Mouse (Mus musculus): ENCODE results near the gene Dmd.

- TF ChIP-seq POLR2A (IDR thresholded peaks at IDR 0.05; ENCODE audit: low read depth, low read length): no peak
- TF ChIP-seq CTCF (IDR thresholded peaks at IDR 0.05; ENCODE audit: extremely low read depth, insufficient read length, insufficient replicate concordance, low read depth, low read length): no peak
Measured at GRCm38 (mm10) chrX:83116171-83116876, 167.7 kb downstream of the Dmd start.
